Mouse (Mus musculus): ENCODE data around the gene Svs5.

The Svs5 gene

GRCm38 (mm10) chr2:164377478-164378426 lies 45.2 kb downstream of the Svs5 start:
- no peak for DNase-seq (ENCODE audit: low spot score in 2 of 2)

- DNase-seq (ENCODE audit: low spot score in 2 of 2): no peak
Measured at GRCm38 (mm10) chr2:164381726-164382125, 49.2 kb downstream of the Svs5 start.

- no peak for DNase-seq (ENCODE audit: low spot score in 2 of 2)
Measured at GRCm38 (mm10) chr2:164382971-164383370, 50.4 kb downstream of the Svs5 start.

All from right cerebral cortex, adult 2 months (tissue).